Mouse (Mus musculus) intestine, embryonic 15.5 days (tissue): ENCODE results near the gene Galnt17. TPM values are rescaled to one million over a fixed set of nuclear protein-coding genes. Genes with fewer than 3 reads are reported as not detected.

ENCODE experiments used
- ATAC-seq: fragments of 200-750 bp; cut with Nextera tagmentation; 2 replicates; pipeline ENCODE4 v1.8.0; 2017; ENCODE audit warnings: moderate TSS enrichment, moderate library complexity
- H3K27ac ChIP-seq: fragments of 300-500 bp; sonication (generic); 2 replicates; pipeline ENCODE4 v1.5.1; 2015; ENCODE audit warnings: mild to moderate bottlenecking, inconsistent platforms
- H3K27me3 ChIP-seq: fragments of 300-500 bp; sonication (generic); replicated peaks from 2 replicates; pipeline ENCODE4 v1.6.1; 2015; ENCODE audit warnings: inconsistent platforms
- H3K36me3 ChIP-seq: fragments of 300-500 bp; sonication (generic); 2 replicates; pipeline ENCODE4 v1.6.1; 2015; ENCODE audit warnings: inconsistent platforms
- H3K4me1 ChIP-seq: fragments of 300-500 bp; sonication (generic); replicated peaks from 2 replicates; pipeline ENCODE4 v1.6.1; 2015; ENCODE audit warnings: inconsistent platforms
- H3K4me2 ChIP-seq: fragments of 300-500 bp; sonication (generic); replicated peaks from 2 replicates; pipeline ENCODE4 v1.6.1; 2015; ENCODE audit warnings: mild to moderate bottlenecking, inconsistent platforms
- H3K4me3 ChIP-seq: fragments of 300-500 bp; sonication (generic); replicated peaks from 2 replicates; pipeline ENCODE4 v1.5.1; 2015; ENCODE audit warnings: inconsistent platforms
- H3K9ac ChIP-seq: fragments of 300-500 bp; sonication (generic); 2 replicates; pipeline ENCODE4 v1.6.1; 2015; ENCODE audit warnings: inconsistent platforms
- H3K9me3 ChIP-seq: fragments of 300-500 bp; sonication (generic); 2 replicates; pipeline ENCODE4 v1.6.1; 2016; ENCODE audit warnings: inconsistent platforms
- WGBS: fragments of 180-500 bp; shearing (Covaris S2); methylation state at CpG from one replicate; pipeline ENCODE4 v1.1.7; 2015; 5-methylcytosine and 5-hydroxymethylcytosine counted together
- polyA plus RNA-seq: library from polyadenylated mRNA; unstranded; fragments of >200 nt; fragmentation: Nextera tagmentation; extraction: Ambion mirVana; gene quantifications from 2 replicates; pipeline ENCODE4 v1.2.1, GENCODE M21; 2015

Gene Galnt17
- polyA plus RNA-seq, 1 experiment from 2014 or later: 0.68 TPM

GRCm38 (mm10) chr5:130930999-130931398 is 377.3 kb downstream of the Galnt17 start:
- Histone ChIP-seq H3K4me2 (no peak overlapping the region), H3K4me1 (no peaks in the 10 kb centered on the region)
- ATAC-seq: no peak

GRCm38 (mm10) chr5:130927794-130928149 is 380.5 kb downstream of the Galnt17 start:
- 61% methylated on average over 8 of the region's 8 CpGs for WGBS
- Histone ChIP-seq H3K9me3 (no peaks in the 10 kb centered on the region), H3K9ac (no peak overlapping the region), H3K4me2 (no peak overlapping the region), H3K27me3 (no peaks in the 10 kb centered on the region), H3K4me3 (no peak overlapping the region), H3K36me3 (no peaks in the 10 kb centered on the region), H3K4me1 (no peaks in the 10 kb centered on the region), H3K27ac (no peak overlapping the region)
- no peak for ATAC-seq

More at GRCm38 (mm10) chr5:130930999-130931398, 377.3 kb downstream of the Galnt17 start:
- no peak overlapping the region for H3K4me3 ChIP-seq
- no peak overlapping the region for H3K27ac ChIP-seq
- no peak overlapping the region for H3K9ac ChIP-seq
- no peaks in the 10 kb centered on the region for H3K27me3 ChIP-seq
- no peaks in the 10 kb centered on the region for H3K9me3 ChIP-seq
- WGBS: 79% methylated on average over 1 of the region's 1 CpGs
- H3K36me3 ChIP-seq: no peaks in the 10 kb centered on the region

GRCm38 (mm10) chr5:130927138-130927793 is 381.0 kb downstream of the Galnt17 start:
- Histone ChIP-seq H3K27ac (no peak overlapping the region), H3K4me2 (no peak overlapping the region), H3K4me1 (no peaks in the 10 kb centered on the region), H3K27me3 (no peaks in the 10 kb centered on the region), H3K36me3 (no peaks in the 10 kb centered on the region), H3K4me3 (no peak overlapping the region), H3K9me3 (no peaks in the 10 kb centered on the region), H3K9ac (no peak overlapping the region)
- WGBS: 74% methylated on average over 3 of the region's 3 CpGs
- no peak for ATAC-seq

GRCm38 (mm10) chr5:130925681-130926080 is 382.6 kb downstream of the Galnt17 start:
- ATAC-seq: no peak
- no peak overlapping the region for H3K4me2 ChIP-seq
- no peaks in the 10 kb centered on the region for H3K4me1 ChIP-seq
- no peak overlapping the region for H3K27ac ChIP-seq
- H3K9ac ChIP-seq: no peak overlapping the region
- H3K9me3 ChIP-seq: no peaks in the 10 kb centered on the region
- no peaks in the 10 kb centered on the region for H3K27me3 ChIP-seq
- WGBS: 95% methylated on average over 7 of the region's 7 CpGs
- H3K36me3 ChIP-seq: no peaks in the 10 kb centered on the region
- no peak overlapping the region for H3K4me3 ChIP-seq

- WGBS: 23% methylated on average over 2 of the region's 2 CpGs
- Histone ChIP-seq H3K4me1 (no peaks in the 10 kb centered on the region), H3K4me2 (no peak overlapping the region), H3K4me3 (no peak overlapping the region), H3K27me3 (no peaks in the 10 kb centered on the region), H3K9ac (no peak overlapping the region), H3K27ac (no peak overlapping the region), H3K36me3 (no peaks in the 10 kb centered on the region), H3K9me3 (no peaks in the 10 kb centered on the region)
- ATAC-seq: no peak
These were observed 384.0 kb downstream of the Galnt17 start for GRCm38 (mm10) chr5:130924245-130924827.

GRCm38 (mm10) chr5:130919969-130920368 is 388.3 kb downstream of the Galnt17 start:
- Histone ChIP-seq H3K36me3 (no peaks in the 10 kb centered on the region), H3K27me3 (no peaks in the 10 kb centered on the region), H3K9ac (no peak overlapping the region), H3K4me2 (no peak overlapping the region), H3K9me3 (no peaks in the 10 kb centered on the region), H3K4me1 (no peaks in the 10 kb centered on the region), H3K27ac (no peak overlapping the region), H3K4me3 (no peak overlapping the region)
- 88% methylated on average over 7 of the region's 7 CpGs for WGBS
- no peak for ATAC-seq

GRCm38 (mm10) chr5:130914606-130915005 is 393.7 kb downstream of the Galnt17 start:
- no peak overlapping the region for H3K4me3 ChIP-seq
- ATAC-seq: no peak
- 68% methylated on average over 3 of the region's 3 CpGs for WGBS

GRCm38 (mm10) chr5:130911551-130911950 is 396.7 kb downstream of the Galnt17 start:
- Histone ChIP-seq H3K9ac (no peak overlapping the region), H3K9me3 (no peaks in the 10 kb centered on the region), H3K27me3 (no peaks in the 10 kb centered on the region), H3K4me3 (no peak overlapping the region), H3K4me1 (no peaks in the 10 kb centered on the region), H3K27ac (no peak overlapping the region), H3K36me3 (no peaks in the 10 kb centered on the region), H3K4me2 (no peak overlapping the region)
- 77% methylated on average over 2 of the region's 2 CpGs for WGBS
- no peak for ATAC-seq

More at GRCm38 (mm10) chr5:130914606-130915005, 393.7 kb downstream of the Galnt17 start:
- Histone ChIP-seq H3K4me1 (no peaks in the 10 kb centered on the region), H3K36me3 (no peaks in the 10 kb centered on the region), H3K27me3 (no peaks in the 10 kb centered on the region), H3K9ac (no peak overlapping the region), H3K27ac (no peak overlapping the region), H3K9me3 (no peaks in the 10 kb centered on the region), H3K4me2 (no peak overlapping the region)

GRCm38 (mm10) chr5:130901736-130902135 is 406.6 kb downstream of the Galnt17 start:
- Histone ChIP-seq H3K4me1 (no peaks in the 10 kb centered on the region), H3K9ac (no peak overlapping the region), H3K9me3 (no peaks in the 10 kb centered on the region), H3K27me3 (no peaks in the 10 kb centered on the region), H3K27ac (no peak overlapping the region), H3K36me3 (no peaks in the 10 kb centered on the region), H3K4me2 (no peak overlapping the region), H3K4me3 (no peak overlapping the region)
- ATAC-seq: no peak
- WGBS: 84% methylated on average over 3 of the region's 3 CpGs

GRCm38 (mm10) chr5:130895991-130896390 is 412.3 kb downstream of the Galnt17 start:
- H3K4me2 ChIP-seq: no peak overlapping the region
- H3K36me3 ChIP-seq: no peaks in the 10 kb centered on the region
- 98% methylated on average over 3 of the region's 3 CpGs for WGBS
- H3K4me3 ChIP-seq: no peak overlapping the region
- no peak overlapping the region for H3K9ac ChIP-seq
- H3K4me1 ChIP-seq: no peaks in the 10 kb centered on the region
- H3K27ac ChIP-seq: no peak overlapping the region
- H3K27me3 ChIP-seq: no peaks in the 10 kb centered on the region
- no peak for ATAC-seq
- H3K9me3 ChIP-seq: no peaks in the 10 kb centered on the region

- 62% methylated on average over 5 of the region's 5 CpGs for WGBS
- Histone ChIP-seq H3K36me3 (no peaks in the 10 kb centered on the region), H3K4me3 (no peak overlapping the region), H3K27me3 (no peaks in the 10 kb centered on the region), H3K27ac (no peak overlapping the region), H3K4me1 (no peaks in the 10 kb centered on the region), H3K9ac (no peak overlapping the region), H3K4me2 (no peak overlapping the region), H3K9me3 (no peaks in the 10 kb centered on the region)
- no peak for ATAC-seq
These were observed 416.6 kb downstream of the Galnt17 start for GRCm38 (mm10) chr5:130891735-130892134.

GRCm38 (mm10) chr5:130880331-130880730 is 428.0 kb downstream of the Galnt17 start:
- H3K9me3 ChIP-seq: no peaks in the 10 kb centered on the region
- H3K9ac ChIP-seq: no peak overlapping the region
- ATAC-seq: no peak
- no peak overlapping the region for H3K4me2 ChIP-seq
- H3K27ac ChIP-seq: no peak overlapping the region
- H3K4me3 ChIP-seq: no peak overlapping the region
- H3K36me3 ChIP-seq: no peaks in the 10 kb centered on the region
- WGBS: 83% methylated on average over 5 of the region's 5 CpGs
- no peaks in the 10 kb centered on the region for H3K4me1 ChIP-seq
- H3K27me3 ChIP-seq: no peaks in the 10 kb centered on the region

- H3K9me3 ChIP-seq: no peaks in the 10 kb centered on the region; the same call in 1 of the 2 replicates
- no peak overlapping the region for H3K4me2 ChIP-seq
- H3K36me3 ChIP-seq: no peaks in the 10 kb centered on the region
- H3K27me3 ChIP-seq: no peaks in the 10 kb centered on the region
- WGBS: 87% methylated on average over 3 of the region's 3 CpGs
- ATAC-seq: no peak
- no peaks in the 10 kb centered on the region for H3K4me1 ChIP-seq
- H3K27ac ChIP-seq: no peak overlapping the region
- H3K4me3 ChIP-seq: no peak overlapping the region
- H3K9ac ChIP-seq: no peak overlapping the region
These were observed 432.9 kb downstream of the Galnt17 start for GRCm38 (mm10) chr5:130875391-130875790.
